Mouse (Mus musculus) kidney, postnatal 0 days (tissue): ENCODE results near the gene Tfpi. TPM values are rescaled to one million over a fixed set of nuclear protein-coding genes. Genes with fewer than 3 reads are reported as not detected.
A peak's percentile ranks its signal among the peaks of the same experiment; 100 is the strongest.
"Not testable (repeated sequence)": the region's sequence is repeated elsewhere in the genome, so short reads cannot be mapped to it uniquely, and the experiment has no call there.

Experiments used
- ATAC-seq: fragments of 200-750 bp; cut with Nextera tagmentation; replicated peaks from 2 replicates; pipeline ENCODE4 v1.8.0; 2017; ENCODE audit warnings: low read depth, moderate number of reproducible peaks, moderate TSS enrichment, moderate library complexity; ENCODE audit not compliant: low FRiP score
- DNase-seq: peaks from one replicate; pipeline ENCODE4 v3.0.0-alpha.2; 2016; ENCODE audit warnings: low spot score
- H3K27ac ChIP-seq: fragments of 300-500 bp; sonication (generic); 2 replicates; pipeline ENCODE4 v1.5.1; 2014; ENCODE audit warnings: mild to moderate bottlenecking
- H3K27me3 ChIP-seq: fragments of 300-500 bp; sonication (generic); 2 replicates; pipeline ENCODE4 v1.6.1; 2014; ENCODE audit warnings: low read length, mixed read lengths; ENCODE audit not compliant: insufficient read depth
- H3K36me3 ChIP-seq: fragments of 300-500 bp; sonication (generic); 2 replicates; pipeline ENCODE4 v1.6.1; 2014; ENCODE audit warnings: low read length, mixed read lengths; ENCODE audit not compliant: insufficient read depth
- H3K4me1 ChIP-seq: fragments of 300-500 bp; sonication (generic); replicated peaks from 2 replicates; pipeline ENCODE4 v1.6.1; 2014; ENCODE audit warnings: antibody characterized with exemption, low read length, mixed read lengths; ENCODE audit not compliant: insufficient read depth
- H3K4me2 ChIP-seq: fragments of 300-500 bp; sonication (generic); 2 replicates; pipeline ENCODE4 v1.6.1; 2014; ENCODE audit warnings: mild to moderate bottlenecking, low read length, moderate library complexity, mixed read lengths
- H3K4me3 ChIP-seq: fragments of 300-500 bp; sonication (generic); replicated peaks from 2 replicates; pipeline ENCODE4 v1.5.1; 2014; ENCODE audit warnings: low read depth, low read length
- H3K9ac ChIP-seq: fragments of 300-500 bp; sonication (generic); 2 replicates; pipeline ENCODE4 v1.6.1; 2014; ENCODE audit warnings: low read depth, low read length
- H3K9me3 ChIP-seq: fragments of 300-500 bp; sonication (generic); replicated peaks from 2 replicates; pipeline ENCODE4 v1.6.1; 2016; ENCODE audit warnings: low read length, inconsistent platforms, mixed read lengths
- CTCF ChIP-seq: IDR thresholded peaks from 2 replicates; pipeline ENCODE4 v1.5.1; 2016; ENCODE audit warnings: antibody characterized with exemption, low read depth, mild to moderate bottlenecking, moderate library complexity
- whole genome bisulfite sequencing: fragments of 180-500 bp; shearing (Covaris S2); extraction: QIAGEN DNeasy Blood & Tissue Kit; methylation state at CpG from one replicate; pipeline ENCODE4 v1.1.7; 2014; 5-methylcytosine and 5-hydroxymethylcytosine counted together
- polyA plus RNA-seq: library from polyadenylated mRNA; unstranded; fragments of >200 nt; fragmentation: Nextera tagmentation; extraction: Ambion mirVana; gene quantifications from 2 replicates; pipeline ENCODE4 v1.2.1, GENCODE M21; 2015

Gene Tfpi
- polyA plus RNA-seq, 1 experiment from 2014 or later: 34.7 TPM

GRCm38 (mm10) chr2:84409796-84410592, 66.6 kb downstream of the Tfpi start:
- no peak overlapping the region for H3K9ac ChIP-seq
- no peak for DNase-seq

GRCm38 (mm10) chr2:84404834-84405233, 71.7 kb downstream of the Tfpi start:
- Histone ChIP-seq H3K4me3 (no peak overlapping the region), H3K9ac (no peak overlapping the region), H3K4me1 (no peaks in the 10 kb centered on the region), H3K27me3 (no peaks in the 10 kb centered on the region), H3K27ac (no peak overlapping the region), H3K4me2 (no peak overlapping the region), H3K36me3 (no peaks in the 10 kb centered on the region), H3K9me3 (no peaks in the 10 kb centered on the region)
- DNase-seq (no peak), ATAC-seq (no peak)
- TF ChIP-seq CTCF: no peak
- 90% methylated on average over 3 of the region's 3 CpGs for WGBS

More at GRCm38 (mm10) chr2:84409796-84410592, 66.6 kb downstream of the Tfpi start:
- no peaks in the 10 kb centered on the region for H3K36me3 ChIP-seq
- H3K27ac ChIP-seq: no peak overlapping the region
- H3K4me2 ChIP-seq: no peak overlapping the region
- no peak overlapping the region for H3K4me3 ChIP-seq
- H3K9me3 ChIP-seq: no peaks in the 10 kb centered on the region; the same call in 1 of the 2 replicates
- H3K27me3 ChIP-seq: no peaks in the 10 kb centered on the region
- no peaks in the 10 kb centered on the region for H3K4me1 ChIP-seq
- no peak for TF ChIP-seq CTCF
- ATAC-seq: no peak

- no peak overlapping the region for H3K9ac ChIP-seq
- H3K4me1 ChIP-seq: no peaks in the 10 kb centered on the region
- H3K4me2 ChIP-seq: no peak overlapping the region
- no peaks in the 10 kb centered on the region for H3K27me3 ChIP-seq
- no peak for TF ChIP-seq CTCF
- H3K9me3 ChIP-seq: no peaks in the 10 kb centered on the region
- H3K36me3 ChIP-seq: no peaks in the 10 kb centered on the region
- no peak for ATAC-seq
- no peak overlapping the region for H3K27ac ChIP-seq
- no peak overlapping the region for H3K4me3 ChIP-seq
- 88% methylated on average over 3 of the region's 3 CpGs for whole genome bisulfite sequencing
- DNase-seq: no peak
Observed at GRCm38 (mm10) chr2:84402713-84403112, 73.9 kb downstream of the Tfpi start.

GRCm38 (mm10) chr2:84396557-84396956, 80.0 kb downstream of the Tfpi start:
- Histone ChIP-seq H3K4me3 (no peak overlapping the region), H3K9ac (no peak overlapping the region), H3K36me3 (no peaks in the 10 kb centered on the region), H3K4me1 (no peaks in the 10 kb centered on the region), H3K9me3 (no peaks in the 10 kb centered on the region), H3K27me3 (no peaks in the 10 kb centered on the region), H3K27ac (no peak overlapping the region), H3K4me2 (no peak overlapping the region)
- TF ChIP-seq CTCF: no peak
- DNase-seq: no peak
- WGBS: 75% methylated on average over 4 of the region's 4 CpGs
- no peak for ATAC-seq

- H3K36me3 ChIP-seq: no peaks in the 10 kb centered on the region
- H3K27me3 ChIP-seq: no peaks in the 10 kb centered on the region
- no peaks in the 10 kb centered on the region for H3K4me1 ChIP-seq
- DNase-seq (peak; percentile 16), ATAC-seq (no peak)
- 87% methylated on average over 4 of the region's 4 CpGs for WGBS
- TF ChIP-seq CTCF: no peak
- no peak overlapping the region for H3K4me3 ChIP-seq
- no peak overlapping the region for H3K9ac ChIP-seq
- H3K4me2 ChIP-seq: no peak overlapping the region
- no peak overlapping the region for H3K27ac ChIP-seq
- no peaks in the 10 kb centered on the region for H3K9me3 ChIP-seq
Observed at GRCm38 (mm10) chr2:84393236-84393635, 83.3 kb downstream of the Tfpi start.

GRCm38 (mm10) chr2:84389075-84389474, 87.5 kb downstream of the Tfpi start:
- no peak for DNase-seq
- H3K4me3 ChIP-seq: no peak overlapping the region
- H3K9me3 ChIP-seq: no peaks in the 10 kb centered on the region
- H3K9ac ChIP-seq: no peak overlapping the region
- no peak overlapping the region for H3K27ac ChIP-seq
- H3K4me2 ChIP-seq: no peak overlapping the region
- no peak for TF ChIP-seq CTCF
- no peaks in the 10 kb centered on the region for H3K27me3 ChIP-seq
- no peaks in the 10 kb centered on the region for H3K36me3 ChIP-seq
- peaks cover 8% of the 10 kb centered on the region; the same call in 1 of the 2 replicates for H3K4me1 ChIP-seq
- no peak for ATAC-seq

GRCm38 (mm10) chr2:84388537-84388936, 88.0 kb downstream of the Tfpi start:
- not testable (repeated sequence) for H3K27me3 ChIP-seq, H3K9ac ChIP-seq, H3K4me2 ChIP-seq, DNase-seq, H3K27ac ChIP-seq, H3K36me3 ChIP-seq, H3K4me1 ChIP-seq, H3K9me3 ChIP-seq, H3K4me3 ChIP-seq, ATAC-seq
- 85% methylated on average over 14 of the region's 14 CpGs for WGBS
